Mouse (Mus musculus) yolk sac, embryonic 10.5 days (tissue): Measurements from ENCODE around the gene Clybl.

Experiments
- DNase-seq: peaks from one replicate; pipeline ENCODE4 v3.0.0-alpha.2; 2017; ENCODE audit warnings: low spot score

The Clybl gene

GRCm38 (mm10) chr14:122249123-122249522, 67.6 kb downstream of the Clybl start:
- DNase-seq: no peak

GRCm38 (mm10) chr14:122251346-122251745, 69.8 kb downstream of the Clybl start:
- no peak for DNase-seq

GRCm38 (mm10) chr14:122255562-122256260, 74.2 kb downstream of the Clybl start:
- no peak for DNase-seq

GRCm38 (mm10) chr14:122256261-122256634, 74.7 kb downstream of the Clybl start:
- DNase-seq: no peak

GRCm38 (mm10) chr14:122258297-122258696, 76.8 kb downstream of the Clybl start:
- no peak for DNase-seq

GRCm38 (mm10) chr14:122261250-122261649, 79.7 kb downstream of the Clybl start:
- no peak for DNase-seq

- no peak for DNase-seq
These were observed 81.6 kb downstream of the Clybl start for GRCm38 (mm10) chr14:122262851-122263659.

GRCm38 (mm10) chr14:122265214-122265613, 83.7 kb downstream of the Clybl start:
- no peak for DNase-seq

- DNase-seq: no peak
These were observed 86.1 kb downstream of the Clybl start for GRCm38 (mm10) chr14:122267590-122267989.

GRCm38 (mm10) chr14:122271104-122271746, 89.7 kb downstream of the Clybl start:
- no peak for DNase-seq

- DNase-seq: no peak
These were observed 95.6 kb downstream of the Clybl start for GRCm38 (mm10) chr14:122277142-122277541.

GRCm38 (mm10) chr14:122279462-122280308, 98.2 kb downstream of the Clybl start:
- DNase-seq: no peak

GRCm38 (mm10) chr14:122280309-122281071, 99.0 kb downstream of the Clybl start:
- peak; percentile 42 for DNase-seq

GRCm38 (mm10) chr14:122281072-122281634, 99.6 kb downstream of the Clybl start:
- DNase-seq: no peak

- no peak for DNase-seq
These were observed 102.5 kb downstream of the Clybl start for GRCm38 (mm10) chr14:122283959-122284358.

GRCm38 (mm10) chr14:122296399-122296798, 114.9 kb downstream of the Clybl start:
- no peak for DNase-seq

- DNase-seq: no peak
These were observed 115.4 kb downstream of the Clybl start for GRCm38 (mm10) chr14:122296864-122297263.

GRCm38 (mm10) chr14:122297386-122298109, 116.0 kb downstream of the Clybl start:
- no peak for DNase-seq

- no peak for DNase-seq
These were observed 118.8 kb downstream of the Clybl start for GRCm38 (mm10) chr14:122300261-122300660.

GRCm38 (mm10) chr14:122303821-122304220, 122.3 kb downstream of the Clybl start:
- no peak for DNase-seq
